Mouse (Mus musculus): Measurements from ENCODE around the gene Matn1.

Matn1 gene

GRCm38 (mm10) chr4:130944112-130944511, at the start of gene Matn1:
TSS of gene Matn1 (plus strand) at chr4:130944385.
- no peak for ATAC-seq (ENCODE audit: insufficient number of reproducible peaks, low FRiP score, low TSS enrichment)

- no peak for ATAC-seq (ENCODE audit: insufficient number of reproducible peaks, low FRiP score, low TSS enrichment)
Measured at GRCm38 (mm10) chr4:130895701-130896100, 48.5 kb upstream of the Matn1 start.

- ATAC-seq (ENCODE audit: insufficient number of reproducible peaks, low FRiP score, low TSS enrichment), result no peak
Measured at GRCm38 (mm10) chr4:130896372-130896771, 47.8 kb upstream of the Matn1 start.

GRCm38 (mm10) chr4:130899383-130899781, 44.8 kb upstream of the Matn1 start:
- ATAC-seq (ENCODE audit: insufficient number of reproducible peaks, low FRiP score, low TSS enrichment), result no peak

- ATAC-seq (ENCODE audit: insufficient number of reproducible peaks, low FRiP score, low TSS enrichment), result no peak
Measured at GRCm38 (mm10) chr4:130899782-130900427, 44.3 kb upstream of the Matn1 start.

GRCm38 (mm10) chr4:130900746-130901145, 43.4 kb upstream of the Matn1 start:
- ATAC-seq (ENCODE audit: insufficient number of reproducible peaks, low FRiP score, low TSS enrichment), result no peak

- no peak for ATAC-seq (ENCODE audit: insufficient number of reproducible peaks, low FRiP score, low TSS enrichment)
Measured at GRCm38 (mm10) chr4:130902289-130902781, 41.9 kb upstream of the Matn1 start.

GRCm38 (mm10) chr4:130905025-130905424, 39.2 kb upstream of the Matn1 start:
- no peak for ATAC-seq (ENCODE audit: insufficient number of reproducible peaks, low FRiP score, low TSS enrichment)

- no peak for ATAC-seq (ENCODE audit: insufficient number of reproducible peaks, low FRiP score, low TSS enrichment)
Measured at GRCm38 (mm10) chr4:130905882-130906281, 38.3 kb upstream of the Matn1 start.

GRCm38 (mm10) chr4:130906296-130906695, 37.9 kb upstream of the Matn1 start:
- no peak for ATAC-seq (ENCODE audit: insufficient number of reproducible peaks, low FRiP score, low TSS enrichment)

GRCm38 (mm10) chr4:130907200-130908069, 36.8 kb upstream of the Matn1 start:
- no peak for ATAC-seq (ENCODE audit: insufficient number of reproducible peaks, low FRiP score, low TSS enrichment)

GRCm38 (mm10) chr4:130908133-130908532, 36.1 kb upstream of the Matn1 start:
- no peak for ATAC-seq (ENCODE audit: insufficient number of reproducible peaks, low FRiP score, low TSS enrichment)

GRCm38 (mm10) chr4:130909167-130909874, 34.9 kb upstream of the Matn1 start:
- no peak for ATAC-seq (ENCODE audit: insufficient number of reproducible peaks, low FRiP score, low TSS enrichment)

- ATAC-seq (ENCODE audit: insufficient number of reproducible peaks, low FRiP score, low TSS enrichment), result no peak
Measured at GRCm38 (mm10) chr4:130910666-130911065, 33.5 kb upstream of the Matn1 start.

GRCm38 (mm10) chr4:130912626-130913025, 31.6 kb upstream of the Matn1 start:
- ATAC-seq (ENCODE audit: insufficient number of reproducible peaks, low FRiP score, low TSS enrichment), result no peak

GRCm38 (mm10) chr4:130913077-130913476, 31.1 kb upstream of the Matn1 start, which contains the start of gene Laptm5:
TSS of gene Laptm5 (plus strand) at chr4:130913125.
- ATAC-seq (ENCODE audit: insufficient number of reproducible peaks, low FRiP score, low TSS enrichment), result no peak

GRCm38 (mm10) chr4:130913511-130913910, 30.7 kb upstream of the Matn1 start:
- no peak for ATAC-seq (ENCODE audit: insufficient number of reproducible peaks, low FRiP score, low TSS enrichment)

- ATAC-seq (ENCODE audit: insufficient number of reproducible peaks, low FRiP score, low TSS enrichment), result no peak
Measured at GRCm38 (mm10) chr4:130914011-130914410, 30.2 kb upstream of the Matn1 start.

GRCm38 (mm10) chr4:130914527-130914926, 29.7 kb upstream of the Matn1 start:
- ATAC-seq (ENCODE audit: insufficient number of reproducible peaks, low FRiP score, low TSS enrichment), result no peak

GRCm38 (mm10) chr4:130915006-130915667, 29.0 kb upstream of the Matn1 start:
- no peak for ATAC-seq (ENCODE audit: insufficient number of reproducible peaks, low FRiP score, low TSS enrichment)

Measured in cerebellum, adult (tissue).